Mouse (Mus musculus) hindbrain, embryonic 11.5 days (tissue): ENCODE data around the gene Dffa. TPM values are rescaled to one million over a fixed set of nuclear protein-coding genes. Genes with fewer than 3 reads are reported as not detected.

Experiments used
- ATAC-seq: fragments of 200-750 bp; cut with Nextera tagmentation; 2 replicates; pipeline ENCODE4 v1.8.0; 2017; ENCODE audit warnings: mild to moderate bottlenecking, moderate TSS enrichment, moderate library complexity; ENCODE audit not compliant: low FRiP score
- DNase-seq: peaks from one replicate; pipeline ENCODE4 v3.0.0-alpha.2; 2015; ENCODE audit warnings: low spot score
- H3K27ac ChIP-seq: fragments of 300-500 bp; sonication (generic); 2 replicates; pipeline ENCODE4 v1.5.1; 2014; ENCODE audit warnings: mild to moderate bottlenecking, low read depth, low read length
- H3K27me3 ChIP-seq: fragments of 300-500 bp; sonication (generic); 2 replicates; pipeline ENCODE4 v1.6.1; 2014; ENCODE audit warnings: mild to moderate bottlenecking, low read length, moderate library complexity, mixed read lengths; ENCODE audit not compliant: control insufficient read depth, insufficient read depth
- H3K36me3 ChIP-seq: fragments of 300-500 bp; sonication (generic); 2 replicates; pipeline ENCODE4 v1.6.1; 2014; ENCODE audit warnings: mild to moderate bottlenecking, low read length, moderate library complexity, mixed read lengths; ENCODE audit not compliant: control insufficient read depth, insufficient read depth
- H3K4me1 ChIP-seq: fragments of 300-500 bp; sonication (generic); replicated peaks from 2 replicates; pipeline ENCODE4 v1.6.1; 2014; ENCODE audit warnings: low read length, mixed read lengths; ENCODE audit not compliant: control insufficient read depth, insufficient read depth
- H3K4me2 ChIP-seq: fragments of 300-500 bp; sonication (generic); replicated peaks from 2 replicates; pipeline ENCODE4 v1.6.1; 2014; ENCODE audit warnings: mild to moderate bottlenecking, low read depth, low read length
- H3K4me3 ChIP-seq: fragments of 300-500 bp; sonication (generic); 2 replicates; pipeline ENCODE4 v1.5.1; 2014; ENCODE audit warnings: low read depth, low read length
- H3K9ac ChIP-seq: fragments of 300-500 bp; sonication (generic); 2 replicates; pipeline ENCODE4 v1.6.1; 2014; ENCODE audit warnings: low read depth, low read length
- H3K9me3 ChIP-seq: fragments of 300-500 bp; sonication (generic); 2 replicates; pipeline ENCODE4 v1.6.1; 2016; ENCODE audit warnings: low read length; ENCODE audit not compliant: control insufficient read depth
- WGBS: fragments of 180-500 bp; shearing (Covaris S2); extraction: QIAGEN DNeasy Blood & Tissue Kit; methylation state at CpG from one replicate; pipeline ENCODE4 v1.1.7; 2014; 5-methylcytosine and 5-hydroxymethylcytosine counted together
- polyA plus RNA-seq: library from polyadenylated mRNA; unstranded; fragments of >200 nt; fragmentation: Nextera tagmentation; extraction: Ambion mirVana; gene quantifications from 2 replicates; pipeline ENCODE4 v1.2.1, GENCODE M21; 2014

Gene Dffa
- polyA plus RNA-seq, 1 experiment from 2014 or later: 30.9 TPM

DNA sequence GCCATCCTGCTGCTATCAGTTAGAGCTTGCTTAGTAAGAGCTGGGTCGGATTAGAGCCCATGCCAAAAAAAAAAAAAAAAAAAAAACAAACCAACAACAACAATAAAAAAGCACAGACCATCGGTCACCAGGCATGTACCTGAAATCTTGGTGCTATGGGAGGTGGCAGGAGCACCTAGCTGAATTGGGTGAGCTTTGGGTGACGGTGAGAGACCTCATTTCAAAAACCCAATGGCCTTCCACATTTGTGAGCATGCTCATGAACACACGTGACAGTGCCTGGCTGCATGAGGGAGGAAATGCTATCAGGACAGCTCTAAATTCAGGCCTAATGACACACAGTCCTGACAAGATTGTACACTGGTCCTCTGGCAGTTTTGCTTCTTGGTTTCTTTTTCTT, 44.1 kb downstream of the Dffa start:
- Histone ChIP-seq H3K4me3 (no peak overlapping the region), H3K4me2 (no peak overlapping the region), H3K36me3 (peaks cover 8% of the 10 kb centered on the region), H3K27me3 (no peaks in the 10 kb centered on the region), H3K9ac (no peak overlapping the region), H3K4me1 (no peaks in the 10 kb centered on the region), H3K9me3 (no peaks in the 10 kb centered on the region), H3K27ac (no peak overlapping the region)
- no peak for DNase-seq
- no peak for ATAC-seq
- WGBS: 77% methylated on average over 4 of the region's 4 CpGs

DNA sequence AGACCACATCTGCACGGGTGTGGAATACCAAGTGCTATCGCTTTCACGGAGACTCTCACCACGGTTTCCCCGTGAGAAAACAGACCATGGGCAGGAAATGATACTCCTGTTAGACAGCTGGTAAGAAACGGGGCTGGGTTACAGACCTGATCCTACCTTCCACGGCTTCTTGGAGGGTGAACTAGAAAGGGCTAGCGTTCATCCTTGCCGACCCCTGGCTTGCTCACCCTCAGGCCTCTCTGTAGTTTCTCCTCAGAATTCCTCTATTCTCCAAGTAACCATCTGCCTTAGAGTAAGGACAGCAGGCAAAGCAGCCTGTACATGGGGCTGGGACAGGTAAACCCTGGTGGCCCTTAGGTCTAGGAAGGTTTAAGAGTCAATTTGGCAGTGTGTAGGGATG, 45.2 kb downstream of the Dffa start:
- H3K27me3 ChIP-seq: no peaks in the 10 kb centered on the region
- no peaks in the 10 kb centered on the region for H3K9me3 ChIP-seq
- 86% methylated on average over 9 of the region's 9 CpGs for WGBS
- no peak overlapping the region for H3K4me3 ChIP-seq
- no peak for DNase-seq
- H3K4me2 ChIP-seq: no peak overlapping the region
- no peaks in the 10 kb centered on the region for H3K4me1 ChIP-seq
- peaks cover 16% of the 10 kb centered on the region for H3K36me3 ChIP-seq
- no peak for ATAC-seq
- H3K9ac ChIP-seq: no peak overlapping the region
- no peak overlapping the region for H3K27ac ChIP-seq

DNA sequence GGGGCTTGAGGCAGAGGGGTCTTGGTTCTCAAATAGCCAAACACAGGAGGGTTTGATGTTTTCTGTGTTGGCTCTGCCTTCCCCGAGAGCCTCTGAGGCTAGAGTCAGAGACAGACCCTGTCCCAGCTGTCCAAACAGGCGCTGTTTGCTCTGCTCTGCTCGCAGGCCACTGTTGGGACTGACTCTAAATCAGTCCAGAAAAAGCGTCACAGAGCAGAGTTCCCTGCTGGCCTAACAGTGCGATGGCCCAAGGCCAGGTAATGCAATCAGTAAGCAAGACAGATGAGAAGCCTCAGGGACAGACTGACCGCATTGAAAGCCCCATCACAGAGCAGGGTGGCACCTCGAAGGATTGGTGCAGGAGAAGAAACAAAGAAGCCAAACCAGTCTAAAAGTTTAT, 45.7 kb downstream of the Dffa start:
- DNase-seq: no peak
- H3K36me3 ChIP-seq: peaks cover 17% of the 10 kb centered on the region
- no peak for ATAC-seq
- 68% methylated on average over 7 of the region's 7 CpGs for WGBS
- no peak overlapping the region for H3K27ac ChIP-seq
- no peak overlapping the region for H3K4me3 ChIP-seq
- H3K27me3 ChIP-seq: no peaks in the 10 kb centered on the region
- H3K9ac ChIP-seq: no peak overlapping the region
- no peaks in the 10 kb centered on the region for H3K9me3 ChIP-seq
- no peaks in the 10 kb centered on the region for H3K4me1 ChIP-seq
- H3K4me2 ChIP-seq: no peak overlapping the region

DNA sequence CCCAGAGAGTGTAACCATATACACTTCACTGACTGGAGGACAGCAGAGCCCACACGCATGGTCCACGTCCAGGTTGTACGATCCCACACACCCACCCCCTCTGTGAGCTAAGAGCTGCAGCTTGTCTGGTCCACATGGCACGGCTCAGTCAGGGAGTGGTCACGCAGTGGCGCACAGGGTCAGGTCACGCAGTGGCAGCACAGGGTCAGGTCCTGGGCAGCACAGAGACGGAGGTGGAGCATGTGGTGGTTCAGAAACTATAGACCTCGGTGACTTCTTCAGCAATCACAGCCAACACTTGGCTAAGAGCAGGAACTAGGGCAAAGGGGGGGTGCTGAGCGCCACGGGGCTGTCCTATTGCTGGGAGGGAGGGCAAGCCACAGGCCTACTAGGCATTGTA, 46.3 kb downstream of the Dffa start:
- Histone ChIP-seq H3K27me3 (no peaks in the 10 kb centered on the region), H3K4me2 (no peak overlapping the region), H3K27ac (no peak overlapping the region), H3K4me1 (no peaks in the 10 kb centered on the region), H3K36me3 (peaks cover 22% of the 10 kb centered on the region), H3K9me3 (no peaks in the 10 kb centered on the region), H3K4me3 (no peak overlapping the region), H3K9ac (no peak overlapping the region)
- ATAC-seq (no peak), DNase-seq (no peak)
- 64% methylated on average over 11 of the region's 11 CpGs for WGBS

DNA sequence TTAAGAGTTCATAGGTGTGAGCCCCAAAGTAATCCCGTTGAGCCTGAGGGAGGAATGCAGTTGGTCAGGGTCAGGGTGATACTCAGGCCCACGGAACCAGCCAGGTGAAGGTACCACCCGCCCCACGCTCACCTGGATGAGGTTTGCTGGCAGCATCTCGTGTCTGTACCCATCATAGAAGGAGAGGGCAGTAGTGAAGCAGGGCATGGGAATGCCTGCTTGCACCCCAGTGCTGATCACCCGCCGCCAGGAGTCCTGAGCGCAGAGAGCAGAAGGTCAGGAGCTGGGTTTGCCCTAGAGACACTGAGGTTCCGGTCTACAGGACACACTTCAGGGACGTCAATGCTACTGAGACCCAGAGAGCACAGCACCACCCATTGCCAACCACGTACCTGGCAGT, 46.8 kb downstream of the Dffa start:
- WGBS: 93% methylated on average over 11 of the region's 11 CpGs
- no peak for ATAC-seq
- peaks cover 24% of the 10 kb centered on the region for H3K36me3 ChIP-seq

DNA sequence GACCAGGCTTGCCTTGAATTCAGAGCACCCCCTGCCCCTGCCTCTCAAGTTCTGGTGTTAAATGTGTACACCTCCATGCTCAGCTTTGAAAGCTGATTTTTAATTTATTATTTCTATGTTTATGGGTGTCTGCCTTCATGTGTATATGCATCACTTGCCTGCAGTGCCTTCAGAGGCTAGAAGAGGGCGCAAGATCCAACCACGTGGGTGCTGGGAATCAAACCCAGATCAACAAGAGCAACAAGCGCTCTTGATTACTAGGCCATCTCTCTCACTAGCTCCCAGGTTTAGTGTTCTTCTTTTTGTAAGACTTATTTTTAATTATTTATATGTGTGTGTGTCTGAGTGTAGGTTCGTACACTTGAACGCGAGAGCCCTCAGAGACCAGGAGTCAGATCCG, 50.9 kb downstream of the Dffa start:
- DNase-seq (no peak), ATAC-seq (no peak)
- H3K9ac ChIP-seq: no peak overlapping the region
- 95% methylated on average over 7 of the region's 7 CpGs for WGBS
- H3K27ac ChIP-seq: no peak overlapping the region
- H3K4me2 ChIP-seq: no peak overlapping the region
- no peaks in the 10 kb centered on the region for H3K4me1 ChIP-seq
- no peaks in the 10 kb centered on the region for H3K27me3 ChIP-seq
- no peaks in the 10 kb centered on the region for H3K9me3 ChIP-seq
- peaks cover 38% of the 10 kb centered on the region for H3K36me3 ChIP-seq
- no peak overlapping the region for H3K4me3 ChIP-seq

More for the DNA sequence above, 46.8 kb downstream of the Dffa start:
- no peak overlapping the region for H3K4me2 ChIP-seq
- no peaks in the 10 kb centered on the region for H3K4me1 ChIP-seq
- no peaks in the 10 kb centered on the region for H3K9me3 ChIP-seq
- H3K9ac ChIP-seq: no peak overlapping the region
- H3K27ac ChIP-seq: no peak overlapping the region
- H3K27me3 ChIP-seq: no peaks in the 10 kb centered on the region
- no peak overlapping the region for H3K4me3 ChIP-seq
- DNase-seq: no peak

DNA sequence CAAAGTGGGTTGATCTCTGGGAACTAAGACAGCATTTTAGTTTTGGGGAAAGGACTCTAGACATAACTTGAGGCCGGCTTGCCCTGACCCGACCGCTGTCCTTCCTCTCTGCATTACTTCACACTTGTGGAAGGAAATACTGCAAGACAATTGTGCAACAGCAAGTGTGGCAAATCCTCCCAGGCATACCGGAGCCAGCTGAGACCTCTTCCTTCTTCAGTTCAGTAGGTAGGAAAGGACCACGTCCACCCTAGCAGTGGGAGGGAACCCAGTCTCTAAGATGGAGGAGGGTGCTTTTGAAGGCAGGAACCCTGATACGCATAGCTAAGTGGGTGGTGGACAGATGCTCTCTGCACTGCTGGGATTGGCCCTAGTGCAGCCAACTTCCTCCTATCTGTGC, 51.8 kb downstream of the Dffa start:
- no peaks in the 10 kb centered on the region for H3K27me3 ChIP-seq
- no peak overlapping the region for H3K4me2 ChIP-seq
- H3K27ac ChIP-seq: no peak overlapping the region
- DNase-seq (no peak), ATAC-seq (no peak)
- H3K36me3 ChIP-seq: peaks cover 35% of the 10 kb centered on the region
- H3K9me3 ChIP-seq: no peaks in the 10 kb centered on the region
- H3K4me1 ChIP-seq: no peaks in the 10 kb centered on the region
- WGBS: 96% methylated on average over 6 of the region's 6 CpGs
- no peak overlapping the region for H3K9ac ChIP-seq
- H3K4me3 ChIP-seq: no peak overlapping the region

DNA sequence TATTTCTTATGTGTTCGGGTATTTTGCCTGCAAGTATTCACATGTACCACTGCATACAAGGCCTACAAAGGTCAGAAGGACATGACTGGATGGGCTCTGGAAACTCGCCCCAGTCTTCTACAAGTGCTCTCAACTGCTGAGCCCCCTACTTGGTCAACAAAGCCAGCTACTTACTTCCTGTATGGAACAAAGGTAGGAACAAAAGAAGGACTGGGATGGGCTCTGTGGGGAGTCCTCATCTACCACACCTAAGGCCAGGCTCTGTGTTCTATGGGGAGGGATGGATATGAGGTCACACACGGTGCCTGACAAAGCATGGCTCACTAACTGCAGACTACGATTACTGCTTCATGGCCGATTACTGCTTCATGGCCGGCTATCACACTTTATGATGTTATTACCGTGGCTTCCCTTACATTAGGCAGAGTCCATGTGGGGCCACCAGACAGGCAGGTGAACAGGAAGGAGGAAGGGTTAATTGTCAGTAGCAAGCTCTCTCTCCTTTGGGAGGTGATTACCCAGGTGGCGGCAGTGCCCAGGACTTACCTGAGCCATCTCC, 53.5 kb downstream of the Dffa start:
- ATAC-seq (no peak), DNase-seq (no peak)
- Histone ChIP-seq H3K27me3 (no peaks in the 10 kb centered on the region), H3K4me2 (no peak overlapping the region), H3K9me3 (no peaks in the 10 kb centered on the region), H3K27ac (no peak overlapping the region), H3K4me1 (no peaks in the 10 kb centered on the region), H3K9ac (no peak overlapping the region), H3K36me3 (peaks cover 33% of the 10 kb centered on the region), H3K4me3 (no peak overlapping the region)
- WGBS: 91% methylated on average over 8 of the region's 8 CpGs

DNA sequence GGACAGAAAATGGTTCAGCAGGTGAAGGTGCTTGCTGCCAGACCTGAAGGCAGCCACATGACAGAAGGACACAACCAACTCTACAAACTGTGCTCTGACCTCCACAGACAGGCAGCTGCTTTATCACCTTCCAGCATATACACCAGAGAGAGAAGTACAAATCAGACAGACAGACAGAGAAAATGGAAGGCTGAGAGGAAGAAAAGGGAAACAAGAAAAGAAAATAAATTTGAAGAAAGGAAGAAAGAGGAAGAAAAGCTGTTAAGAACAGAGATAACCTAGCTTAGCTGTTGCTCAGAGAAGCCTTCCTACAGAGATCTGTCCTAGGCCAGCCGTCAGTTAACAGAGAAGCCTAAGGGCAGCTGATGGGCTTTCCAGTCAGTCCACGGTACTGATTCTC, 55.3 kb downstream of the Dffa start:
- Histone ChIP-seq H3K4me2 (no peak overlapping the region), H3K27me3 (no peaks in the 10 kb centered on the region), H3K4me3 (no peak overlapping the region), H3K9me3 (no peaks in the 10 kb centered on the region), H3K9ac (no peak overlapping the region), H3K27ac (no peak overlapping the region), H3K4me1 (no peaks in the 10 kb centered on the region), H3K36me3 (peaks cover 22% of the 10 kb centered on the region)
- ATAC-seq: no peak
- no peak for DNase-seq
- WGBS: 96% methylated on average over 2 of the region's 2 CpGs
